Mouse (Mus musculus): ENCODE results near the gene Fmnl1.

The Fmnl1 gene

GRCm38 (mm10) chr11:103221437-103221836 is 50.5 kb downstream of the Fmnl1 start:
- 98% methylated on average over 6 of the region's 6 CpGs for WGBS

- WGBS: 82% methylated on average over 4 of the region's 4 CpGs
Measured at GRCm38 (mm10) chr11:103222718-103223117, 51.8 kb downstream of the Fmnl1 start.

- 36% methylated on average over 10 of the region's 10 CpGs for WGBS
Measured at GRCm38 (mm10) chr11:103223444-103223843, 52.5 kb downstream of the Fmnl1 start.

GRCm38 (mm10) chr11:103223951-103224456 is 53.1 kb downstream of the Fmnl1 start:
- 68% methylated on average over 18 of the region's 18 CpGs for WGBS

GRCm38 (mm10) chr11:103229608-103230007 is 58.7 kb downstream of the Fmnl1 start:
- WGBS: 97% methylated on average over 2 of the region's 2 CpGs

GRCm38 (mm10) chr11:103230626-103231025 is 59.7 kb downstream of the Fmnl1 start:
- WGBS: 93% methylated on average over 19 of the region's 19 CpGs

GRCm38 (mm10) chr11:103231367-103231766 is 60.5 kb downstream of the Fmnl1 start:
- 93% methylated on average over 7 of the region's 7 CpGs for WGBS

- 29% methylated on average over 7 of the region's 7 CpGs for WGBS
Measured at GRCm38 (mm10) chr11:103232966-103233365, 62.1 kb downstream of the Fmnl1 start.

- 62% methylated on average over 1 of the region's 1 CpGs for WGBS
Measured at GRCm38 (mm10) chr11:103234447-103234846, 63.5 kb downstream of the Fmnl1 start.

GRCm38 (mm10) chr11:103235702-103236101 is 64.8 kb downstream of the Fmnl1 start:
- WGBS: 41% methylated on average over 11 of the region's 11 CpGs

GRCm38 (mm10) chr11:103236431-103236830 is 65.5 kb downstream of the Fmnl1 start:
- WGBS: 88% methylated on average over 6 of the region's 6 CpGs

- 84% methylated on average over 10 of the region's 10 CpGs for WGBS
Measured at GRCm38 (mm10) chr11:103236903-103237302, 66.0 kb downstream of the Fmnl1 start.

- WGBS: 86% methylated on average over 9 of the region's 9 CpGs
Measured at GRCm38 (mm10) chr11:103237757-103238156, 66.8 kb downstream of the Fmnl1 start.

GRCm38 (mm10) chr11:103240740-103241139 is 69.8 kb downstream of the Fmnl1 start:
- WGBS: 45% methylated on average over 7 of the region's 7 CpGs

- 85% methylated on average over 4 of the region's 4 CpGs for WGBS
Measured at GRCm38 (mm10) chr11:103244856-103245255, 73.9 kb downstream of the Fmnl1 start.

GRCm38 (mm10) chr11:103246081-103246730 is 75.3 kb downstream of the Fmnl1 start:
- WGBS: 49% methylated on average over 10 of the region's 10 CpGs

GRCm38 (mm10) chr11:103246731-103247290 is 75.9 kb downstream of the Fmnl1 start:
- 33% methylated on average over 4 of the region's 4 CpGs for WGBS

GRCm38 (mm10) chr11:103247504-103248177 is 76.7 kb downstream of the Fmnl1 start:
- WGBS: 60% methylated on average over 11 of the region's 11 CpGs

All from cerebral cortex, adult 2 months (tissue).